Mouse (Mus musculus) kidney, adult 9 months (tissue): ENCODE results near the gene Gm43738.
A peak's percentile ranks its signal among the peaks of the same experiment; 100 is the strongest.
"Not testable (repeated sequence)": the region's sequence is repeated elsewhere in the genome, so short reads cannot be mapped to it uniquely, and the experiment has no call there.

ENCODE experiments used
- DNase-seq: peaks from one replicate; pipeline ENCODE4 v3.0.0; 2022

Gene Gm43738

DNA sequence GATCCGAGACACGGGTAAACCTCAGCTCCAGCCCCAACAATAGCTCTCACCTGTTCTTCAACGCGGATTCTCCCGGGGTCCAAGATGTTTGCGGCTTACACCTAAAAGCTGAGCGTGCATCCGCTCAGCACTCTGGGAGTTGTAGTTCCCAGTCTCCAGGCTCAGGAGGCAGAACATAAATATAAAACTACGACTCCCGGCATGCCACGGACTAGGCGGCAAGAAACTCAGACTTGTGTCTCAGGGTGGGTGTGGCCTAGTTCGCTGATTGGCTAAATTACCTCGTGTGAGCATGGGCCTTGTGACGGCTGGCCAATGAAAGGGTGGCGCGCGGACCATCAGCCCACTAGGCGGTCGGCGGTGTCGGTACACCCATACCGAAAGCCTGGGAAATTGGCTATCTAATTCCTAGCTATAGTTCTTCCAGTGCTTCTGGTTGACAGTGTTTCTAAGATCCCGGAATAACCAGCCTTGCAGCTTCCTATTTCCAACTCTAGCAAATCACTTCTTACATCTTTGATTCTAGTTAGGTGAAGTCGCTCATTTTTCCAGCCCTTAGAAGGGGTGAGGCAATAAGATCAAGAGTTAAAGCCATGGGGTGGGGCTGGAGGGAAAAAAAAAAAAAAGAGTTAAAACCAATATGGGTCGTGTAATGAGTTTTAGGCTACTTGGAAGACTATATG, 1.1 kb upstream of the Gm43738 start, which contains the start of gene Fdps:
Gene Fdps (minus strand): TSS at position 148 of the 683 bp plus-strand sequence.
- peak; percentile 99 for DNase-seq

DNA sequence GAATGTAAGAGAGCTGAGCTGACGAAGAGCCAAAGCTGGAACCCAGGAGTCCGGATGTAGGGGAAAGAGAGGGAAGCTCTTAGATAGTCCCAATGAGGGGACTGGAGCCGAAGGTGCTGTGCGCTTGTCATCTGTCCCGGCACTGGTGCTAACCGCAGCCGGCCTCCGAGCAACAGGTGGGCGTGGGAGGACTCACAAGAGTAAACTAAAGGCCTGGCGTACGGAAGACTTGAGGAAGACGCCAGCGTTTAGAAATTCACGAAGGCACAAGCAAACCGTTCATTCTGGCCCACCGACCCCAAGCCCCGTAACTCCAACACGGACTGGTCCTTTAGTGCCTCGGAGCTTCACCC, 536 bp upstream of the Gm43738 start:
- DNase-seq: no peak

DNA sequence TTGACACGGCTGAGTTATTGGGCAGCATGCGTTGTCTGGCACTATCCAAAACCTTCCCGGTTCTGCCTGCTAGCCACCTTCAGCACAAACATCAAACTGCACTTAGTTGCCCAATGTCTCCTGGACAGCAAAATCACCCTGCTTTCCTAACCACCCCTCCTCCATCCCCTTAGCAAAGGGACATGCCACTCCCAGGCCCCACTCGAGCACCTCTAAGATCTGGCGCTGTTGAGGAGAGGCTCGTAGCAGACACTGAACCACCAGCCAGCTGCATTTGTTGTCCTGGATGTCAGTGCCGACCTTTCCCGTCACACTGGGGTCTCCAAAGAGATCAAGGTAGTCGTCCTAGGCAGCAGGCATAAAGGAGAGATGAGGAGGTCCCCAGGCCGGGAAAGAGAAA, 6.9 kb downstream of the Gm43738 start:
- no peak for DNase-seq

DNA sequence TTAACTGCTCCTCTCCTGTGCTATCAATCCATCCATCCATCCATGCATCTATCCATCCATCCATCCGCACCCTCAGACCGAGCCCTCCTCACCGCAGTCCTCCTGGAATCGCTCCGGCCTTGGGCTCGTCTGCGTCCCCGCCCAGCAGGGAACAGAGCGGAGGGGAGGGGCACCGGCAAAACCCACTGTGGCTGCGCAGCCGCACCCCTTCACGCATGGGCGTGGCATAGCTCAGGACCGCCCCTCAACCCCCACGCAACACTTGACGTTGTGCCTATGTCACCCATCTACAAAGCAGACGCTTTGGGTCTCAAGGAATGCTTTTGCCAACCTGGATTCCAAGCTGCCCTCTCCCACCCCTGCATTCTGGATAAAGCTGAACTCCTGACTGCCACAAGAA, 7.7 kb downstream of the Gm43738 start, which contains the start of gene Rusc1:
Gene Rusc1 (minus strand): TSS at position 137 of the 400 bp plus-strand sequence.
- DNase-seq: peak; percentile 83

DNA sequence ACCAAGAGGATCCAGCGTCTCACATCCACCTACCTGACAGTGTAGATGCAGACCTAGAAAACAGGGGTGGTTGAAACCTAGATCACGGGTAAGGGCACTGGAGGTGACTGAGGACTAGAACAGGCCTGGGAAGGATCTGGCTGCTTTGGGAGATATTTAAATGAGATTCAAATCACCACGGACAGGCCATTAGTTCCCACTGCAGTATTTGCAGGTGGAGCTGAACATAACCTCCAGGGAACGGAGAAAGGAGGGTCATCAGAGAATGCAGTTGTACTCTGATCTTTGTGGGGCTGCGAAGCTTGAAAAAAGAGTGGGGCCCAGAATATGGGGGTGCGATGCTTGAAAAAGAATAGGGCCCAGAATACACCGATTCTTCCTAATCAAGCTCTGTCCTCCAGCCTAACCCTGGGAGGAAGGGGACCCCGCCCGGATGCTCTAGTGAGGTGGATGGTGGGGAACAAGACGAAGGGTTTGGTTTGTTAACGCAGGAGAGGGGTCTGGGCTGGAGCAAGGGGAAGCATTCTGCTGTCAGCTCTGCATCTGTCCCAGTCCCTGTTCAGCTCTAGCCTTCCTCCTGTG, 8.3 kb downstream of the Gm43738 start:
- no peak for DNase-seq

DNA sequence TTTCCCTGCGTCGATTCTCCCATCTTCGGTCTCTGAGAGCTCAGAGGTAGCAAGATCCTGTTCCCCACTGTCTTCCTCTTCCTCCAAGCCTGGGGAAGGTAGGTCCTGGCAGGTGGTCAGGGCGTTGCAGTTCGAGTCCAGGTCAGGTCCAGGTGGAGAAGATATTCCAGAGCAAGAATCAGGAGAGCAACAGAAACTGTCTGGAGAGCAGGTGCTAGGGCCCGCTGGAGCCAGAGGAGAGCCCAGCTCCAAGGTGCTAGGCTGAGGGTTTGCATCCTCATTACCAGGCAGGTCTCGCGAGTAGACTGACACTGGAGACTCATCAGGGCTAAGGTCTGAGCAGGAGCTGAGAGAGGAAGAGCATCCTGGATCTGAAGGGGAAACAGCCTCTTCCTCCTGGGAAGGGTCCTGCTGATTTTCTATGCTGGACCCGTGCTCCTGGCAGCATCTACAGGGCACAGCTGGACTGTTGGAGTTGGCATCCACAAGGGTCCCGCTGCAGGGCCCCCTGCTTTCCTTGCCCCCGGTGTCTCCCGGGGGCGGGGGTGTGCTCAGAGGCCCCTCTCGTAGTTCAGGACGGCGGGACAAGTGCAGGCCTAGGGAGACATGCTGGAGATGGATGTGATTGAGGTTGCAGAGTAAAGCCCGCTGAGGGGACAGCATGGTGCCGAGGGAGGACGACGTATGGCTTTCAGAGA, 8.9 kb downstream of the Gm43738 start:
- DNase-seq: no peak

DNA sequence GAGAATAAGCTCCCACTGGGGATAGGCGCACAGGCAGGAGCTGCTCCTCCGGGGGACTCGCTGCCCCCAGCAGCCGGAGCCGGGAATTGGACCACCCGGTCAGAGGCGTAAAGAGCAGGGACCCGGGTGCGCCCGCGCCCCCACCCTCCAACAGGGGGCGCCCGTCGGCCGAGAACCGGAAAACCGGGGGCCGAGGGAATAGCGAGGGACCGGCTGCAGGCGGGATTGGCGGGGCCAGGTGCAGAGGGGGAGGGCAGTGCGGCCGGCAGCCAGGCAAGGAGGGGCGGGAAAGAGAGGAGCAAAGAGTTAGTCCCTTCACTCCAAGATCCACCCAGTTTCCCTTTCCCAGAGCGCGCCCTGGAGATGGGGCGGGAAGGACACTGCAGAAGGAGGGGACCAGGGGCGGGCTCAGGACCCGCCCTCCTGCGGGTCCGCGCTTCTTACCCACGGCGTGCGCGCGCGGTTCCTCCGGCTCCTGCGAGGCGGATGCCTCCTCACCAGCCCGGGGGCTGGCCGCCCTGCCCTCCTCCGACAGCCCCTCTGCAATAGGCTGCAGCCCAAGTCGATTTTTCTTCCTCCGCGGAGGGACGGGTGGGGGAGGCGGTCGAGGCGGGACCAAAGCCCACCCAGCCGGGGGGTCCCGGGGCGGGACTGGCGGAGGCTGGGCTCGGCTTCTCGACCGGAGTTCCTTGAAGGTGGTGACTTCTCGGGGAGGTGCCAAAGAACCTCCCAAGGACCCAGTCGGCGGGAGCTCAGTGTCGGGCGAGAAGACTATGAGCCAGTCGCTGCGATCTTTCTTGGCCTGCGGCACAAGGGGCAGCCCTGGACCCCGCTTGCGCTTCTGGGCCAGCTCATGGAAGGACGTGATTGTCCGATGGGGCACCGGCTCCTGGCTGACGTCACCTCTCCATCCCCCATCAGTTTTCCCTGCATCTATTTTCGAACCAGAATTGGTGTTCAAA, 9.9 kb downstream of the Gm43738 start:
- peak; percentile 82 for DNase-seq

DNA sequence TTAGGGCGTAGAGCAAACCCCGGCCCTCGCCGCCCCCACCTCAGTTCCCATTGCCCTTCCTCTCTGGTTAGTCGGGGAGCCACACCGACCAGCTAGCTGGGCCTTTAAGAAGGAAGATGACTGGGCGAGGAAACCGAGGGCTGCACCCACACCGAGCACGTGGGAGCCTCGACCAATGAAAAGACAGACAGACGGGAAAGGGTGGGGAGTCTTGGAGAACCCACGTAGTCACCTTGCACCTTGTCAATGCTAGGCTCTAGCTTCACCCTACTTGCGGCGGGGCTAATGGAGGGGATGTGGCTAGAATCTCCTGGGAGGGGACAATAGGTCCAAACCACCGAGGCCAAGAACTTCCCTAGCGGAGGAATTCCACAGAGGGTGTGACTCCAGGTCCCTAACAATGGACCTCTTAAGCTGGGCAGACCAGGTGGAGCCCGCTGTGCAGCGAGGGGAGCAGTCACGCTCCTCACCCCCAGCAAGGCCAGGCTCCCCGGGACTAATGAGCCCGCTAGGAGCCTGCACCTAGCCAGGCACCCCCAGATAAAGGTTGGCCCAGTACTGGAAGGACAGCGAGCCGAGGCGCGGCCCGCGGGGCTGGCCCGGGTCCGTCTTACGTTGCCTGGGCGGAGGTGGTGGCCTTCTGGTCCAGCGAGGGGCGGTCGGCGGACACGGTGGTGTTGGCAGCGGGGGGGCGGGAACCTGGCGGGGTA, 10.9 kb downstream of the Gm43738 start:
- DNase-seq: peak; percentile 95

DNA sequence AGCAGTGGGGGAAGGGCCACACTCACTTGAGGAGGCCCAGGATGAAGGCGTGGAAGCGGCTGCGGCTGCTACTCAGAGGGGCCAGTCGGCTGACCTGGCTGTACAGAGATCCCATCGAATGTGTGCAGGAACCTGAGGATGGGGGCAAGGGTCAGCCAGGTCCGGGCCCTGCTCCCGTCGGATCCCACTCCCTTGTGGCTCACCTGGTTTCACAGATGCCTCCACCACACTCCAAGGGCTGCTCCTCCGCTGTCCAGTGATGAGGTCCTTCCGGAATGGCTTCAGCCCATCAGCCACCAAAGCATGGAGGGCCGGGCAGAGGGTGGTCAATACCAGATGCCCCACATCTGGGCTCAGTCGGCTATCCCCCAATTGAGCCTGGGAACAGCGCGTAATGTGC, 11.9 kb downstream of the Gm43738 start:
- peak; percentile 20 for DNase-seq

DNA sequence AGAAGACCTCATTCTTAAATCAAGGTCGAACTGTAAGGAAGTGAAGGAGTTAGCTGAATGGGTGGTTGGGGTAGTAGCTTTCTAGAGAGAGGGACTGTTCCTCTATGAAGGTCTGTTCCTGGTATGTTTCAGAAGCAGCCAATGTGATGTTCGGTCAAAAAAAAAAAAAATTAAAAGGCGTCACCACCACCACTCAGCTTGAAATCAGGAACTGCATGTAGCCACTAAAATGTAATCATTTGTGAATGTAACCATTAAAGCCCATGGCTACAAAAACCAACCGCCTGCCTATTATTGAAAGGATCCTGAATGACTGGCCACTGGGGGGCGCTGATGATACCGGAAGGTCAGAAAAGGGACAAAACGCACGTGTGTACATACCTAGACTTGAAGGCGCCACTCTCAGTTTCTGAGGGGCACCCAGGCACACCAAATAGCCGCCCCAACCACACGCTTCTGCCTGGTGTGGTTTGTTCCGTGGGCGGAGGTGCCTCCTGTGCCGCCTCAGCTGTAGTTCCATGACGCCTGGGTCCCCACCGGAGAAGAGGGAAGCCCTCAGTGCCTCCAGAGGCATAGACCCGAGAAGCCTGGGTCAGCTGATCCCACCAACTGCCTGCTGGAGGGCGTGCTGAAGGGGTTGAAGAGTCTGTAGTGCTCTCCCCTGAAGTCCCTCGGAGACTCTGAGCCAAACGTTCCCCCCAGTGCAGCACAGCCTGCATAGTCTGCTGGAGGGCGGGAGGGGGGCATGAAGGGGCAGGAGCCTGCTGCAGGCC, 13.4 kb downstream of the Gm43738 start:
- DNase-seq: peak; percentile 88

DNA sequence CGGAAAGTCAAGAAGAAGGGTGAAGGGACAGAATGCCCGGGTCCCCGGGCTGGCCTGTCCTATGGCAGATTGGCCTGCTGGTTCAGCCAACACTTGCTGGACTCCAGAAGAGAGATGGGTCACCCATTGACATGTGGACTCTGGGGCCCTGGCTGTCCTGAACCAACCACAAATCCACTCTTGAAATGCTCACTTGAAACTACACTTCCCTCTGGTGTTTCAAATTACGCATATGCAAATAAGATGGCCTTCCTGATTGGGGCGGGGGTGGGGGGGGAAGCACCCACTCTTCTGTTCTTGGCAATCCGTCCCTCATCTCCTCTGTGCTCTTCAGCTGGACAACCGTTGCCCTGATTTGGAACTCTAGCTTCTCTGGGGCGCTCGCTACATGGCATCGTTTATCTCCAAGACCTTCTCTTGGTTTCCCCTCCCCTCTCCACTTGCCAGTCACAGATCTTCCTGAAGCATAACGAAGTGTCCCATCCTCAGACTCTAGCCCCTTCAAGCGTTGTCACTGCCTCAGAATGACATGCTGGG, 16.2 kb downstream of the Gm43738 start:
- no peak for DNase-seq

DNA sequence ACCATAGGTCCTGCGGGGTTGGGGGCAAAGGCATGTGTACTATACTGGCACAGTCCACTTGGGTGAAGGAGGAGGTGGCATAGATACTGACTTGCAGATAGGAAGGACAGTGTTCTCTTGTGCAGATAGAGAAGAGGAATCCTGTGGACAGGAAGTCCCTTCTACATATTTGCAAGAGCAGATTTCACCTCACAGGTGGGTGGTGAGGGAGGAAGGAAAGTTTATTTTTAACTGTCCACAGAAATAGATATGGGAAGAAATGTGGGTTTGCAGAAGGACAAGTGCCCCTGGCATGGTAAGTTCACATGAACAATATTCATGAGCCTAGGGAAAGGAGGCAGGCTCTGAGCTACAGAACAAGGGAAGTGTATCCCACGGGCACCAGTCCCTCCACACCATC, 16.8 kb downstream of the Gm43738 start:
- no peak for DNase-seq

DNA sequence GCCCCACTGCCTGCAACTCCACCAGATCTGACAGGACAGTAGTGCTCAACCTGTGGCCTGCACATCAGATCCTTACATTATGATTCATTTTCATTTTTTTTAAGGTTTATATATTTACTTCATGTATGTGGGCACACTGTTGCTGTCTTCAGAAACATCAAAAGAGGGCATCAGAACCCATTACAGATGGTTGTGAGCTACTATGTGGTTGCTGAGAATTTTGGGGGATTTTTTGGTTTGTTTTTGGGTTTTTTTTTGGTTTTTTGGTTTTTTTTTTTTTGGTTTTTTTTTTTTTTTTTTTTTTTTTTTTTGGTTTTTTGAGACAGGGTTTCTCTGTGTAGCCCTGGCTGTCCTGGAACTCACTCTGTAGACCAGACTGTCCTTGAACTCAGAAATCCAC, 18.6 kb downstream of the Gm43738 start:
- not testable (repeated sequence) for DNase-seq

DNA sequence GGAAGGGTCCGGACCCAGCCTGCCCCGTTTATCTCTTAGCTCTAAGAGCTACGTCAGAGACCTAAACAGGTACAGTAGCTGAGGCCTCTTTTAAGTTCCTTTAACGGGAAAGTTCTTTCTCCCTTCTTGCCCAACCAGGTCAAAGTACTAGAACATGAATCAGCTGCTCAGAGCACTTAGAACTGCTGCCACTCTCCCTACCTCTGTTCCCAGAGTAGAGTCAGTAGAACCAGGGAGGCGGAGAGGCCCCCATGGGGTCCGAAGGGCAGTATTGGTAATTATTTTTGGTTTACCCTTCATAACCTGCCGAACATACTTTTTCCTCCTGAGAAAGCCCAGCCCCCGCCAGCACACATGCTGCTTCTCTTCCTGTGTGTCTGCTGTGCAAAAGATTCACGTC, 23.5 kb downstream of the Gm43738 start:
- DNase-seq: no peak

DNA sequence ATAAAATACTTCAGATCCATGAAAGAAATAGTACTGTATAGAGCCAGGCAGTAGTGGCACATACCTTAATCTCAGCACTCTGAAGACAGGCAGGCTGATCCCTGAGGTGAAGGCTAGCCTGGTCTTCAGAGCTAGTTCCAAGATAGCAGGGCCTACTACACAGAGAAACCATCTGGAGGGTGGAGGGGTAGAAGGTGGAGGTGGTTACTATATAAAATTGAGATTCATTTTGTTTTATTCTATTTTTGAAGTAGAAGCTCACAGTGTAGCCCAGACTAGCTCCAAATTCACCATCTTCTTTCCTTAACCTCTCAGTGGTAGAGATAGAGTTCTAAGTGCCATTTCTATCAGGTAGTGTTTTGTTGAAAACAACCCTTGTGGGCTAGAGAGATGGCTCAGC, 33.6 kb downstream of the Gm43738 start:
- DNase-seq: no peak

DNA sequence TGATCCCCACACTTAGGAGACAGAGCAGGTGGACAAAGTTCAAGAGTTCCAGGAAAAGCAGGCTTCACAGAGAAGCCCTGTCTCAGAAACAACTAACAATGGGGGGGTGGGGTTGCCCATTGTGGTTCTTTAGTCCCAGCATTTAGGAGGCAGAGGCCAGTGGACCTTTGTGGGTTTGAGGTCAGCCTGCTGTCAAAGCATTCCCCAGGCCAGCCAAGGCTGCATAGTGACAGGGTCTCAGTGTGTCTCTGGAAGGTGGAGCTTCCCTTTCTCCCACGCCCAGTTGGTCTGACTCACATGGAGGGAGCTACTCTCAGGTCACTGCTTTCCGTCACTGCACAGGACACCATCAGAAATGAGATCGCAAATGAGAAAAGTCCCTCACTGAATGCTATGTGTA, 39.2 kb downstream of the Gm43738 start:
- DNase-seq: no peak

DNA sequence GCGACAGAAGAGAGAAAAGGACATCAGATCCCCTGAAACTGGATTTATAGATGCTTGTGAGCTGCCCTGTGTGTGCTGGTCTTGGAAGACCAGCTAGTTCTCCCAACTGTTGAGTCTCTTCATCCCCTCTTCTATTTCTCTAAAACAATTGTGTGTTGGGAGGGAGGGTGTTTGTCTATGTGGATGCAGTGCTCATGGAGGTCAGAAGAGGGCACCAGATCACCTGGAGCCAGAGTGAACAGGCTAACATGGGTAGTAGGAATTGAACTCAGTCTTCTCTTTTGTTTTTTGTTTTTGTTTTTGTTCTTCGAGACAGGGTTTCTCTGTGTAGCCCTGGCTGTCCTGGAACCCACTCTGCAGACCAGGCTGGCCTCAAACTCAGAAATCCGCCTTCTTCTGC, 42.1 kb downstream of the Gm43738 start:
- peak; percentile 28 for DNase-seq

DNA sequence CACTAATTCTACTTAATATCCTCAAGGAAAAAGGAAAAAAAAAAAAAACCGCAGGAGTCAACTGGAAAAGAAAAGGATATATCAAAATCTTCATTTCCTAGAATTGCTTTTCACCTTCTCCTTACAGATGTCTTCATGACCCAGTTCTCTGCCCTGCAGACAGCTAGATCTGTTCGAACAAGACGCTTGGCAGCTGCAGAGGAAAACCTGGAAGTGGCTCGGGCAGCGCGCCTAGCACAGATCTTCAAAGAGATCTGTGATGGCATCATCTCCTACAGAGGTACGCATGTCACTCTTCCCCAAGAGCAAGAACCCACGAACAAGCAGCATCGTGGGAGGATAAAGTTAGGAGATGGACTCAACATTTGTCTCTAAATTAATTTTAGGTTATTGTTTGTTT, 42.5 kb downstream of the Gm43738 start:
- no peak for DNase-seq

DNA sequence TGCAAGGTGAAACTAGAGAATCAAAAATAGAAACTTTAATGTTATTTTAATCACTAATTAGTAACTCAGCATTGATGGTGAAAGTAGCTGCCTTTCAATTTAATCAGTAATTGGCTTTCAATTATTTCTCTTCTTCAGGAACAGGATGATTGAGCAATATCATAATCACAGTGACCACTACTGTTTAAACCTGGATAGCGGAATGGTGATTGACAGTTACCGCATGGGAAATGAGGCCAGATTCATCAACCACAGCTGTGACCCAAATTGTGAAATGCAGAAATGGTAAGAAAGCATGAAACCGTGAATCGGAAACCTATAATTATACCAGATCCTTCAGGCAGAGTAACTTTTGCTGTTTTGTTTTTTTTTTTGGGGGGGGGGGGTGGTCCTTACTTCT, 57.5 kb downstream of the Gm43738 start:
- DNase-seq: no peak
